Mouse (Mus musculus) urinary bladder, postnatal 10 days (tissue): ENCODE measurements at regions not wholly inside any gene's neighbourhood (a gene's known extent, or its start where the extent isn't known, plus 50 kb on each side); places are given as distances from the start of the nearest gene placed in this dataset.

Experiments
- DNase-seq: peaks from one replicate; pipeline ENCODE4 v3.0.0; 2022; ENCODE audit warnings: low spot score

- DNase-seq = no peak
Measured at GRCm38 (mm10) chr4:110125067-110125784, 147.4 kb downstream of the Dmrta2 start.

- DNase-seq = no peak
Measured at GRCm38 (mm10) chr4:110127941-110128520, 150.2 kb downstream of the Dmrta2 start.

- DNase-seq = no peak
Measured at GRCm38 (mm10) chr4:110128918-110129317, 151.1 kb downstream of the Dmrta2 start.

- DNase-seq = no peak
Measured at GRCm38 (mm10) chr4:110129518-110129917, 151.7 kb downstream of the Dmrta2 start.

- DNase-seq = no peak
Measured at GRCm38 (mm10) chr4:110132061-110132460, 154.2 kb downstream of the Dmrta2 start.

- DNase-seq = no peak
Measured at GRCm38 (mm10) chr4:110134036-110134435, 156.2 kb downstream of the Dmrta2 start.

GRCm38 (mm10) chr4:110145229-110145628 is 167.4 kb downstream of the Dmrta2 start:
- no peak for DNase-seq

GRCm38 (mm10) chr4:110152103-110152946 is 174.5 kb downstream of the Dmrta2 start:
- no peak for DNase-seq
